In the genomic region with DNA sequence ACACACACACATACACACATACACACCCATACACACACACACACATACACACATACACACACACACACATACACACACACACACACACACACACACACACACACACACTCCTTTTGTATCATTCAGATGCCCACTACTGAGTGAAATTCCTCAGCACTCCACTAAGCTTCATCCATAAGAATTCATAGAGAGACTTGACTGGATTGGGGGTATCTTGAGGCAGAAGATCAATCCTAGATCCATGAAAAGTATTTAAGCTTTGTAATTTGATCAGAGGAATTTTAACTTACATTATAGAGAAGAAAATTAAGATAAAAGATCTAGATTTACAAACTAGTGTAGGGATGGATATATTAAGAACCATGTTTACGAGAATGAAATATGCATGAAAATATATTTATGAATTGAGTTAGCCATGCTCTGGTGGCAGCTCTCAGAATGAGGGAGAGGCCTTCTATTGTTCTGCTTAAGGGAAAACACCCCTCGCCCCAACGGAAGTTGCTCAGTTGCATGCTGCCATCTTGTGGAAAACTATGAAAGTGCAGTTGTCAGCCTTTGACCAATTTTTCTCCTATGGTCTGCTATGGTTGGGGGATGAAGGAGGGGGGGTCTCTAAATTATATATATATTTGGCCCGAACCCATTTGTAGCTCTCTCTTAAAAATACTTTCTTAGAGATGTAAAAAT, we compare ENCODE assay signal across 8 mouse cellular contexts.
A peak's percentile ranks its signal among the peaks of the same experiment; 100 is the strongest.
DNase-seq lines count a peak whose midpoint lies in the region; ATAC-seq and TF ChIP-seq lines count a peak whose summit lies in the region.

No protein-coding gene starts in this region.

- H3K9me3 ChIP-seq in stomach, embryonic 14.5 days (ENCODE audit: control insufficient read depth, low read depth, low read length) = no peaks in the 10 kb centered on the region

- no peak overlapping the region for H3K4me3 ChIP-seq in kidney, adult 2 months (ENCODE audit: insufficient read depth, low read depth, low read length)
- H3K4me3 ChIP-seq in liver, adult 2 months (ENCODE audit: insufficient read depth, low read depth, low read length) = no peak overlapping the region
- H3K4me3 ChIP-seq in stomach, embryonic 14.5 days (ENCODE audit: low read depth, low read length) = no peak overlapping the region

- no peak for TF ChIP-seq POLR2A in kidney, adult 2 months (IDR thresholded peaks at IDR 0.05; ENCODE audit: low read depth, low read length)
- TF ChIP-seq POLR2A in liver, adult 2 months (IDR thresholded peaks at IDR 0.05; ENCODE audit: extremely low read depth, insufficient read depth, low read length) = no peak

- H3K36me3 ChIP-seq in kidney, adult 2 months (ENCODE audit: control insufficient read depth, insufficient read depth, low read length) = no peaks in the 10 kb centered on the region
- H3K36me3 ChIP-seq in liver, adult 2 months (ENCODE audit: control insufficient read depth, insufficient read depth, low read length) = no peaks in the 10 kb centered on the region
- no peaks in the 10 kb centered on the region for H3K36me3 ChIP-seq in stomach, embryonic 14.5 days (ENCODE audit: control insufficient read depth, insufficient read depth, low read length)

- no peak overlapping the region for H3K9ac ChIP-seq in liver, adult 2 months (ENCODE audit: low read depth, low read length)
- no peak overlapping the region for H3K9ac ChIP-seq in stomach, embryonic 14.5 days (replicated peaks; ENCODE audit: low read depth, low read length)

- TF ChIP-seq CTCF in kidney, adult 2 months (conservative IDR thresholded peaks at IDR 0.05; ENCODE audit: insufficient read depth, insufficient read length, low read depth, low read length) = peak; percentile 91
- TF ChIP-seq CTCF in liver, adult 2 months (IDR thresholded peaks at IDR 0.05; ENCODE audit: low read depth, low read length) = peak; percentile 71

- H3K79me2 ChIP-seq in liver, adult 2 months (ENCODE audit: control insufficient read depth, insufficient read depth, low read length) = no peaks in the 10 kb centered on the region

- H3K4me1 ChIP-seq in kidney, adult 2 months (ENCODE audit: control insufficient read depth, insufficient read depth, low read length) = peaks cover 3% of the 10 kb centered on the region; the same call in 1 of the 2 replicates
- H3K4me1 ChIP-seq in liver, adult 2 months (ENCODE audit: control insufficient read depth, insufficient read depth, low read length) = no peaks in the 10 kb centered on the region
- no peaks in the 10 kb centered on the region for H3K4me1 ChIP-seq in stomach, embryonic 14.5 days (ENCODE audit: control insufficient read depth, insufficient read depth, low read length)

- DNase-seq in B cell, adult 2 months = peak; percentile 78 to 80
- peak; percentile 77 for DNase-seq in adipocyte (ENCODE audit: low spot score)
- DNase-seq in embryo, embryonic 11 days = peak; percentile 85
- DNase-seq in heart, adult 18-20 months = peak; percentile 56 to 82
- peak; percentile 61 for DNase-seq in kidney, adult 2 months
- peak; percentile 28 for DNase-seq in liver, adult 2 months (ENCODE audit: extremely low read depth, low read depth, low spot score)
- DNase-seq in neural tube, embryonic 10.5 days (ENCODE audit: extremely low spot score, low spot score) = peak; percentile 66

- peak; percentile 42; the same call in 1 of the 2 replicates for ATAC-seq in stomach, embryonic 14.5 days (ENCODE audit: insufficient number of reproducible peaks, insufficient read depth, low FRiP score, low read depth)

- no peak overlapping the region for H3K4me2 ChIP-seq in stomach, embryonic 14.5 days (replicated peaks; ENCODE audit: low read depth, low read length)

- 12% methylated on average over 4 of the region's 4 CpGs for WGBS in kidney, adult 2 months
- 13% methylated on average over 4 of the region's 4 CpGs for WGBS in liver, adult 2 months
- WGBS in stomach, embryonic 14.5 days = 3% methylated on average over 4 of the region's 4 CpGs

- no peaks in the 10 kb centered on the region for H3K27me3 ChIP-seq in kidney, adult 2 months (replicated peaks; ENCODE audit: control insufficient read depth, insufficient read depth, low read length)
- no peaks in the 10 kb centered on the region for H3K27me3 ChIP-seq in liver, adult 2 months (ENCODE audit: control insufficient read depth, insufficient read depth, low read length)
- no peaks in the 10 kb centered on the region for H3K27me3 ChIP-seq in stomach, embryonic 14.5 days (ENCODE audit: control insufficient read depth, insufficient read depth, low read length)

- no peak overlapping the region for H3K27ac ChIP-seq in kidney, adult 2 months (ENCODE audit: insufficient read depth, low read depth, low read length)
- no peak overlapping the region for H3K27ac ChIP-seq in liver, adult 2 months (replicated peaks; ENCODE audit: insufficient read depth, low read depth, low read length)
- no peak overlapping the region for H3K27ac ChIP-seq in stomach, embryonic 14.5 days (ENCODE audit: low read length)

Comparison
In these comparisons a context has a peak if more than half of its experiments do, and no peak if none do; other contexts are left out.
1. DNase-seq: peak in every context shown above with its lines; median percentile 85 in embryo, embryonic 11 days; 79 in B cell, adult 2 months; 77 in adipocyte; 69 in heart, adult 18-20 months; 66 in neural tube, embryonic 10.5 days; 61 in kidney, adult 2 months; 28 in liver, adult 2 months.